Mouse (Mus musculus): Measurements from ENCODE around the gene Idua. TPM values are rescaled to one million over a fixed set of nuclear protein-coding genes. Genes with fewer than 3 reads are reported as not detected.

Gene Idua
- polyA plus RNA-seq, 1 experiment: 9.1 TPM

GRCm38 (mm10) chr5:108647820-108648465 is 12.2 kb upstream of the Idua start:
- WGBS: 80% methylated on average over 2 of the region's 2 CpGs

DNA sequence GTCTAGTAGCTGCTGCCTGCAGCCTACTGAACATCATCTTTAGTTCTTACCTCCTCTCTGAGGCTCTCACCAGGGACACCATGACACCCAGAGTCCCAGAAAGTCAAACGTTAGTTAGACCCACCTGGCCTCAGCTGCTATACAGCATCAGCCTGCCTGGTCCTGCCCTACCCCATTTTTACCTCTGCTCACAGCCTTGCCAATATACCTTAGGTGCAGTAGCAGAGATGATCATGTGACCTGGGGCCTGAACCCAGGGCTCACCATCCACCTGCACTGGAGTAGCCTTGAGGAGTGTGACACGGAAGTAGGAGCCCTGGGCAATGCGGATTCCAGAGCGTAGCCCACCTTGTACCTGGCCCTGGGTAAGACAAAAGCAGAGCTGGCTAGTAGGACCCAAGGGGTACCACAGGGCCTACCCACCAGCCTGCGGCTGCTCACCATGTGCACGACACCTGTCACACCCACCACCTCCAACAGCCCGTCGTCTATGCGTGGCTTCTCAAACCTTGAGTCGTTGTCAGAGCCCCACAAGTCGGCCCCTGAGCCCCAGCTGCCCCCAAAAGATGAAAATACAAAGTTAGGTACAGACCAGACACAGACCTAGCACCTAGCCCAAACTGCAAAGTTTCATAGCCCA is 11.1 kb upstream of the Idua start:
- peaks cover 1% of the 10 kb centered on the region for H3K36me3 ChIP-seq (ENCODE audit: control insufficient read depth, insufficient read depth, low read length)
- WGBS: 92% methylated on average over 11 of the region's 11 CpGs
- no peaks in the 10 kb centered on the region for H3K27me3 ChIP-seq (replicated peaks; ENCODE audit: control insufficient read depth, insufficient read depth, low read length)
- no peak overlapping the region for H3K4me3 ChIP-seq (ENCODE audit: insufficient read depth, low read depth, low read length)
- DNase-seq: no peak
- H3K4me1 ChIP-seq (ENCODE audit: control insufficient read depth, insufficient read depth, low read length): no peaks in the 10 kb centered on the region
- TF ChIP-seq POLR2A (IDR thresholded peaks at IDR 0.05; ENCODE audit: low read depth, low read length) (no peak), CTCF (conservative IDR thresholded peaks at IDR 0.05; ENCODE audit: insufficient read depth, insufficient read length, low read depth, low read length) (no peak)
- no peak overlapping the region for H3K27ac ChIP-seq (ENCODE audit: insufficient read depth, low read depth, low read length)

More at GRCm38 (mm10) chr5:108647820-108648465, 12.2 kb upstream of the Idua start:
- no peak overlapping the region for H3K4me3 ChIP-seq (ENCODE audit: insufficient read depth, low read depth, low read length)
- H3K27ac ChIP-seq (ENCODE audit: insufficient read depth, low read depth, low read length): no peak overlapping the region
- H3K36me3 ChIP-seq (ENCODE audit: control insufficient read depth, insufficient read depth, low read length): no peaks in the 10 kb centered on the region
- DNase-seq: no peak
- TF ChIP-seq CTCF (conservative IDR thresholded peaks at IDR 0.05; ENCODE audit: insufficient read depth, insufficient read length, low read depth, low read length) (no peak), POLR2A (IDR thresholded peaks at IDR 0.05; ENCODE audit: low read depth, low read length) (no peak)
- H3K27me3 ChIP-seq (replicated peaks; ENCODE audit: control insufficient read depth, insufficient read depth, low read length): no peaks in the 10 kb centered on the region
- H3K4me1 ChIP-seq (ENCODE audit: control insufficient read depth, insufficient read depth, low read length): no peaks in the 10 kb centered on the region

- no peak for DNase-seq
- no peaks in the 10 kb centered on the region for H3K27me3 ChIP-seq (replicated peaks; ENCODE audit: control insufficient read depth, insufficient read depth, low read length)
- WGBS: 93% methylated on average over 7 of the region's 7 CpGs
- TF ChIP-seq POLR2A (IDR thresholded peaks at IDR 0.05; ENCODE audit: low read depth, low read length) (no peak), CTCF (conservative IDR thresholded peaks at IDR 0.05; ENCODE audit: insufficient read depth, insufficient read length, low read depth, low read length) (no peak)
- peaks cover 5% of the 10 kb centered on the region; the same call in 1 of the 2 replicates for H3K4me1 ChIP-seq (ENCODE audit: control insufficient read depth, insufficient read depth, low read length)
- H3K27ac ChIP-seq (ENCODE audit: insufficient read depth, low read depth, low read length): no peak overlapping the region
- peaks cover 3% of the 10 kb centered on the region for H3K36me3 ChIP-seq (ENCODE audit: control insufficient read depth, insufficient read depth, low read length)
- H3K4me3 ChIP-seq (ENCODE audit: insufficient read depth, low read depth, low read length): no peak overlapping the region
Observed at GRCm38 (mm10) chr5:108650341-108650740, 9.8 kb upstream of the Idua start.

GRCm38 (mm10) chr5:108651136-108651720 is 8.9 kb upstream of the Idua start:
- Histone ChIP-seq H3K4me3 (ENCODE audit: insufficient read depth, low read depth, low read length) (no peak overlapping the region), H3K27me3 (replicated peaks; ENCODE audit: control insufficient read depth, insufficient read depth, low read length) (no peaks in the 10 kb centered on the region), H3K36me3 (ENCODE audit: control insufficient read depth, insufficient read depth, low read length) (peaks cover 3% of the 10 kb centered on the region), H3K27ac (ENCODE audit: insufficient read depth, low read depth, low read length) (no peak overlapping the region), H3K4me1 (ENCODE audit: control insufficient read depth, insufficient read depth, low read length) (peaks cover 5% of the 10 kb centered on the region; the same call in 1 of the 2 replicates)
- no peak for DNase-seq
- TF ChIP-seq POLR2A (IDR thresholded peaks at IDR 0.05; ENCODE audit: low read depth, low read length) (no peak), CTCF (conservative IDR thresholded peaks at IDR 0.05; ENCODE audit: insufficient read depth, insufficient read length, low read depth, low read length) (no peak)
- WGBS: 71% methylated on average over 5 of the region's 5 CpGs

DNA sequence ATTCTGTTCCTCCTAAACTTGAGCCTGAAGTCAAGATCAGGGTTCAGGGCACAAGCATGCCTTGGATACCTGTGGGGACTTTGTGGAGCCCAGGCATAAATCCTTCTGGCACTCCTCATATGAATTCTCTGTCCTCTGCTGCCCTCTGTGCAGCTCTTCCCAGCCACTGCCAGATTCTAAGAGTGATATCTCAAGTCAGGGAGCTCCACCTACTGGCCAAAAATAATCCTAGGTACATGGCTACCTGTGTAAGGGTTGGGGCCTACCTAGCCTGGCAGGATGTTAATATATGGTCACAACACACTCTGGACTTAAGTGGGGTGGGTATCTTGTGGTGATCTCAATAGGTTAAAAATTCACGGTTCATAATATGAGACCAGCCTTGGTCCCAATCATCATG is 8.3 kb upstream of the Idua start:
- TF ChIP-seq POLR2A (IDR thresholded peaks at IDR 0.05; ENCODE audit: low read depth, low read length) (no peak), CTCF (conservative IDR thresholded peaks at IDR 0.05; ENCODE audit: insufficient read depth, insufficient read length, low read depth, low read length) (peak; percentile 72)
- Histone ChIP-seq H3K4me3 (ENCODE audit: insufficient read depth, low read depth, low read length) (no peak overlapping the region), H3K4me1 (ENCODE audit: control insufficient read depth, insufficient read depth, low read length) (peaks cover 5% of the 10 kb centered on the region; the same call in 1 of the 2 replicates), H3K27ac (ENCODE audit: insufficient read depth, low read depth, low read length) (no peak overlapping the region), H3K27me3 (replicated peaks; ENCODE audit: control insufficient read depth, insufficient read depth, low read length) (no peaks in the 10 kb centered on the region), H3K36me3 (ENCODE audit: control insufficient read depth, insufficient read depth, low read length) (peaks cover 3% of the 10 kb centered on the region)
- 27% methylated on average over 1 of the region's 1 CpGs for WGBS
- DNase-seq: peak; percentile 86

DNA sequence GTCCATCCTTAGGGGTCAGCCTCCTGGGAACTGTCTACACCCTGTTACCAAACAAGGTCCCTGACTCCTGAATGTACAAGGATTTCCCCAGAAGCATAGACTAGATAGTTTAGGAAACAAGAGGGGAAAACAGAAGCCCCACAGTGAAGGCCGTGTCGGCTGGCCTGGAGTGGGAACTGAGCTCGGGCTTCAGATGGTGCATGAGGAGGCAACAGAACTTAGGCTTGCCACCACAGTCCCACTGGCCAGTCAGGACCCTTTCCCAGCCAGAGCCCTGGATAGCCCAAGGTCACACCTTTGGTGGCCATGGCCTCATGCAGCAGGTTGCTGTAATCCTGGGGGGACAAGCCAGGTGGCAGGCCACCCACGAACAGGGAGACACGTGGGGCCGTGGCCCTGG is 6.8 kb upstream of the Idua start:
- Histone ChIP-seq H3K27me3 (replicated peaks; ENCODE audit: control insufficient read depth, insufficient read depth, low read length) (no peaks in the 10 kb centered on the region), H3K27ac (ENCODE audit: insufficient read depth, low read depth, low read length) (no peak overlapping the region), H3K4me3 (ENCODE audit: insufficient read depth, low read depth, low read length) (no peak overlapping the region), H3K36me3 (ENCODE audit: control insufficient read depth, insufficient read depth, low read length) (peaks cover 3% of the 10 kb centered on the region), H3K4me1 (ENCODE audit: control insufficient read depth, insufficient read depth, low read length) (peaks cover 5% of the 10 kb centered on the region; the same call in 1 of the 2 replicates)
- TF ChIP-seq CTCF (conservative IDR thresholded peaks at IDR 0.05; ENCODE audit: insufficient read depth, insufficient read length, low read depth, low read length): no peak
- no peak for TF ChIP-seq POLR2A (IDR thresholded peaks at IDR 0.05; ENCODE audit: low read depth, low read length)
- DNase-seq: no peak
- WGBS: 89% methylated on average over 6 of the region's 6 CpGs

GRCm38 (mm10) chr5:108654444-108654990 is 5.6 kb upstream of the Idua start:
- Histone ChIP-seq H3K4me1 (ENCODE audit: control insufficient read depth, insufficient read depth, low read length) (peaks cover 11% of the 10 kb centered on the region; the same call in 1 of the 2 replicates), H3K27me3 (replicated peaks; ENCODE audit: control insufficient read depth, insufficient read depth, low read length) (no peaks in the 10 kb centered on the region), H3K4me3 (ENCODE audit: insufficient read depth, low read depth, low read length) (no peak overlapping the region), H3K36me3 (ENCODE audit: control insufficient read depth, insufficient read depth, low read length) (peaks cover 3% of the 10 kb centered on the region), H3K27ac (ENCODE audit: insufficient read depth, low read depth, low read length) (no peak overlapping the region)
- no peak for TF ChIP-seq CTCF (conservative IDR thresholded peaks at IDR 0.05; ENCODE audit: insufficient read depth, insufficient read length, low read depth, low read length)
- WGBS: 68% methylated on average over 10 of the region's 10 CpGs
- peak; percentile 83 for DNase-seq
